Mouse (Mus musculus): ENCODE data around the gene Ldhc. TPM values are rescaled to one million over a fixed set of nuclear protein-coding genes. Genes with fewer than 3 reads are reported as not detected.

The Ldhc gene
- polyA plus RNA-seq, 1 experiment from 2014 or later = 0.23 TPM

- TF ChIP-seq EP300 (IDR thresholded peaks at IDR 0.05; ENCODE audit: low read depth) (no peak), CTCF (IDR thresholded peaks at IDR 0.05; ENCODE audit: low read depth) (peak; percentile 54)
- peak overlapping the region; percentile 64 for H3K4me3 ChIP-seq (ENCODE audit: low read depth, low read length)
- peaks cover 22% of the 10 kb centered on the region for H3K4me1 ChIP-seq (ENCODE audit: insufficient read depth)
- H3K9ac ChIP-seq (replicated peaks) = peak overlapping the region; percentile 74
- no peaks in the 10 kb centered on the region for H3K9me3 ChIP-seq (ENCODE audit: low read length)
- H3K27ac ChIP-seq (ENCODE audit: low read depth) = peak overlapping the region; percentile 85
- ATAC-seq (peak; percentile 18), DNase-seq (peak; percentile 77)
- H3K36me3 ChIP-seq (replicated peaks; ENCODE audit: insufficient read depth, low read length) = peaks cover 34% of the 10 kb centered on the region
- no peaks in the 10 kb centered on the region for H3K27me3 ChIP-seq (ENCODE audit: insufficient read depth, low read length)
- H3K4me2 ChIP-seq (ENCODE audit: low read depth, low read length) = peak overlapping the region; percentile 76
- WGBS (ENCODE audit: insufficient replicate concordance) = under 1% methylated on average over 28 of the region's 28 CpGs
These were observed 14.3 kb upstream of the Ldhc start for GRCm38 (mm10) chr7:46846486-46847244.

GRCm38 (mm10) chr7:46849287-46849686 lies 11.7 kb upstream of the Ldhc start:
- Histone ChIP-seq H3K4me2 (ENCODE audit: low read depth, low read length) (peak overlapping the region; percentile 36; the same call in 1 of the 2 replicates), H3K9me3 (ENCODE audit: low read length) (no peaks in the 10 kb centered on the region), H3K4me3 (ENCODE audit: low read depth, low read length) (no peak overlapping the region), H3K36me3 (replicated peaks; ENCODE audit: insufficient read depth, low read length) (peaks cover 59% of the 10 kb centered on the region), H3K9ac (replicated peaks) (no peak overlapping the region), H3K27ac (ENCODE audit: low read depth) (0 out of 2 replicates have a peak overlapping the region, but pooled peaks have one; percentile 23), H3K27me3 (ENCODE audit: insufficient read depth, low read length) (no peaks in the 10 kb centered on the region), H3K4me1 (ENCODE audit: insufficient read depth) (peaks cover 10% of the 10 kb centered on the region)
- TF ChIP-seq CTCF (IDR thresholded peaks at IDR 0.05; ENCODE audit: low read depth) = no peak
- TF ChIP-seq EP300 (IDR thresholded peaks at IDR 0.05; ENCODE audit: low read depth) = no peak
- DNase-seq (no peak), ATAC-seq (no peak)
- 71% methylated on average over 5 of the region's 5 CpGs for WGBS (ENCODE audit: insufficient replicate concordance)

- Histone ChIP-seq H3K36me3 (replicated peaks; ENCODE audit: insufficient read depth, low read length) (peaks cover 71% of the 10 kb centered on the region), H3K9ac (replicated peaks) (no peak overlapping the region), H3K4me2 (ENCODE audit: low read depth, low read length) (no peak overlapping the region), H3K27me3 (ENCODE audit: insufficient read depth, low read length) (no peaks in the 10 kb centered on the region), H3K27ac (ENCODE audit: low read depth) (no peak overlapping the region), H3K4me3 (ENCODE audit: low read depth, low read length) (no peak overlapping the region), H3K4me1 (ENCODE audit: insufficient read depth) (no peaks in the 10 kb centered on the region), H3K9me3 (ENCODE audit: low read length) (no peaks in the 10 kb centered on the region)
- no peak for TF ChIP-seq EP300 (IDR thresholded peaks at IDR 0.05; ENCODE audit: low read depth)
- TF ChIP-seq CTCF (IDR thresholded peaks at IDR 0.05; ENCODE audit: low read depth) = peak; percentile 31
- WGBS (ENCODE audit: insufficient replicate concordance) = 78% methylated on average over 7 of the region's 7 CpGs
- ATAC-seq = no peak
- DNase-seq = no peak
These were observed 10.0 kb upstream of the Ldhc start for GRCm38 (mm10) chr7:46851026-46851425.

GRCm38 (mm10) chr7:46852666-46853065 lies 8.3 kb upstream of the Ldhc start:
- Histone ChIP-seq H3K27ac (ENCODE audit: low read depth) (no peak overlapping the region), H3K9ac (replicated peaks) (no peak overlapping the region), H3K4me2 (ENCODE audit: low read depth, low read length) (no peak overlapping the region), H3K4me1 (ENCODE audit: insufficient read depth) (no peaks in the 10 kb centered on the region), H3K4me3 (ENCODE audit: low read depth, low read length) (no peak overlapping the region), H3K36me3 (replicated peaks; ENCODE audit: insufficient read depth, low read length) (peaks cover 75% of the 10 kb centered on the region), H3K9me3 (ENCODE audit: low read length) (no peaks in the 10 kb centered on the region), H3K27me3 (ENCODE audit: insufficient read depth, low read length) (no peaks in the 10 kb centered on the region)
- no peak for ATAC-seq
- WGBS (ENCODE audit: insufficient replicate concordance) = 71% methylated on average over 1 of the region's 1 CpGs
- no peak for DNase-seq
- TF ChIP-seq EP300 (IDR thresholded peaks at IDR 0.05; ENCODE audit: low read depth) = no peak
- no peak for TF ChIP-seq CTCF (IDR thresholded peaks at IDR 0.05; ENCODE audit: low read depth)

GRCm38 (mm10) chr7:46853365-46853764 lies 7.6 kb upstream of the Ldhc start:
- no peaks in the 10 kb centered on the region for H3K4me1 ChIP-seq (ENCODE audit: insufficient read depth)
- H3K27me3 ChIP-seq (ENCODE audit: insufficient read depth, low read length) = no peaks in the 10 kb centered on the region
- no peaks in the 10 kb centered on the region for H3K9me3 ChIP-seq (ENCODE audit: low read length)
- no peak for DNase-seq
- WGBS (ENCODE audit: insufficient replicate concordance) = 88% methylated on average over 9 of the region's 9 CpGs
- peaks cover 72% of the 10 kb centered on the region for H3K36me3 ChIP-seq (replicated peaks; ENCODE audit: insufficient read depth, low read length)
- 0 out of 2 replicates have a peak overlapping the region, but pooled peaks have one; percentile 22 for H3K27ac ChIP-seq (ENCODE audit: low read depth)
- no peak overlapping the region for H3K9ac ChIP-seq (replicated peaks)
- no peak for ATAC-seq
- H3K4me2 ChIP-seq (ENCODE audit: low read depth, low read length) = no peak overlapping the region
- H3K4me3 ChIP-seq (ENCODE audit: low read depth, low read length) = no peak overlapping the region
- no peak for TF ChIP-seq CTCF (IDR thresholded peaks at IDR 0.05; ENCODE audit: low read depth)
- no peak for TF ChIP-seq EP300 (IDR thresholded peaks at IDR 0.05; ENCODE audit: low read depth)

- DNase-seq = no peak
- no peaks in the 10 kb centered on the region for H3K27me3 ChIP-seq (ENCODE audit: insufficient read depth, low read length)
- no peak overlapping the region for H3K9ac ChIP-seq (replicated peaks)
- H3K36me3 ChIP-seq (replicated peaks; ENCODE audit: insufficient read depth, low read length) = peaks cover 47% of the 10 kb centered on the region
- peak; percentile 28 for ATAC-seq
- H3K9me3 ChIP-seq (ENCODE audit: low read length) = no peaks in the 10 kb centered on the region
- H3K4me3 ChIP-seq (ENCODE audit: low read depth, low read length) = no peak overlapping the region
- no peaks in the 10 kb centered on the region for H3K4me1 ChIP-seq (ENCODE audit: insufficient read depth)
- no peak for TF ChIP-seq EP300 (IDR thresholded peaks at IDR 0.05; ENCODE audit: low read depth)
- no peak for TF ChIP-seq CTCF (IDR thresholded peaks at IDR 0.05; ENCODE audit: low read depth)
- WGBS (ENCODE audit: insufficient replicate concordance) = 64% methylated on average over 7 of the region's 7 CpGs
- H3K4me2 ChIP-seq (ENCODE audit: low read depth, low read length) = no peak overlapping the region
- H3K27ac ChIP-seq (ENCODE audit: low read depth) = no peak overlapping the region
These were observed 5.0 kb upstream of the Ldhc start for GRCm38 (mm10) chr7:46855866-46856560.
